7 mouse cellular contexts compared by ENCODE assay signal in the genomic region with DNA sequence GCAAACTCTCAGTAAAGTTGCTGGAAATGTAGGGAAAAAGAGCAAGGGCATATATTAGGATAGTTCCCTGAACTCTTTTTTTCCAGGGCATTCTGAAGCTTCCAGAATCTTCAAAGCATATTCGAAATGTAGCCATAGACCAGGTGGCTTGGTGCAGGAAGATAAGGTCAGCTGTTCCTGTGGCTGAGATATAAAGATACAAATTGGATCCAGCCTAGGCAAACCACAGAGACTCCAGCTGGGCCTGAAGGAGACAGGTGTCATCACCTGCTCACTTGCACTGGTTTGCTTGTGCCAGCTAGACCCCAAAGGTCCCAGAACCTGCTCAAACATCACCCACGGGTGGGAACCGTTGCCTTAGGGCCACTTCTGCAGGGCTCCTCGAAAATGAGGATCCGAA. TPM values are rescaled to one million over a fixed set of nuclear protein-coding genes. Genes with fewer than 3 reads are reported as not detected.
A peak's percentile ranks its signal among the peaks of the same experiment; 100 is the strongest.
DNase-seq lines count a peak whose midpoint lies in the region; ATAC-seq and TF ChIP-seq lines count a peak whose summit lies in the region.

No protein-coding gene starts in this region.

- H3K9ac ChIP-seq in forebrain, embryonic 13.5 days = no peak overlapping the region
- H3K9ac ChIP-seq in intestine, embryonic 16.5 days (ENCODE audit: low read depth, low read length) = no peak overlapping the region
- H3K9ac ChIP-seq in neural tube, embryonic 13.5 days = no peak overlapping the region

- H3K4me2 ChIP-seq in forebrain, embryonic 13.5 days = peak overlapping the region; percentile 77; the same call in 1 of the 2 replicates
- peak overlapping the region; percentile 49; the same call in 1 of the 2 replicates for H3K4me2 ChIP-seq in intestine, embryonic 16.5 days (ENCODE audit: low read depth, low read length)
- 0 out of 2 replicates have a peak overlapping the region, but pooled peaks have one; percentile 69 for H3K4me2 ChIP-seq in neural tube, embryonic 13.5 days

- WGBS in forebrain, embryonic 13.5 days = 90% methylated on average over 5 of the region's 5 CpGs
- WGBS in intestine, embryonic 16.5 days = 84% methylated on average over 5 of the region's 5 CpGs
- WGBS in neural tube, embryonic 13.5 days = 77% methylated on average over 5 of the region's 5 CpGs

- 0 out of 2 replicates have a peak overlapping the region, but pooled peaks have one; percentile 21 for H3K27ac ChIP-seq in left cerebral cortex, adult 2 months
- no peak overlapping the region for H3K27ac ChIP-seq in forebrain, embryonic 13.5 days
- H3K27ac ChIP-seq in intestine, embryonic 16.5 days (ENCODE audit: low read length) = no peak overlapping the region
- H3K27ac ChIP-seq in neural tube, embryonic 13.5 days (replicated peaks) = no peak overlapping the region

- no peaks in the 10 kb centered on the region for H3K9me3 ChIP-seq in forebrain, embryonic 13.5 days (replicated peaks)
- H3K9me3 ChIP-seq in intestine, embryonic 16.5 days (ENCODE audit: control insufficient read depth, low read length) = no peaks in the 10 kb centered on the region
- H3K9me3 ChIP-seq in neural tube, embryonic 13.5 days = no peaks in the 10 kb centered on the region

- H3K36me3 ChIP-seq in forebrain, embryonic 13.5 days (ENCODE audit: poor library complexity, severe bottlenecking) = no peaks in the 10 kb centered on the region
- no peaks in the 10 kb centered on the region for H3K36me3 ChIP-seq in intestine, embryonic 16.5 days (ENCODE audit: control insufficient read depth, insufficient read depth, low read length)
- no peaks in the 10 kb centered on the region for H3K36me3 ChIP-seq in neural tube, embryonic 13.5 days

- no peak for TF ChIP-seq CTCF in left cerebral cortex, adult 2 months (IDR thresholded peaks at IDR 0.05)

- peaks cover 7% of the 10 kb centered on the region for H3K4me1 ChIP-seq in forebrain, embryonic 13.5 days
- peaks cover 5% of the 10 kb centered on the region; the same call in 1 of the 2 replicates for H3K4me1 ChIP-seq in intestine, embryonic 16.5 days (ENCODE audit: control insufficient read depth, insufficient read depth, low read length)
- H3K4me1 ChIP-seq in neural tube, embryonic 13.5 days (replicated peaks) = peaks cover 7% of the 10 kb centered on the region

- DNase-seq in left cerebral cortex, adult 2 months (ENCODE audit: extremely low spot score in 1 of 2, low spot score in 2 of 2) = no peak
- no peak for DNase-seq in left cerebral cortex, adult 18-20 months (ENCODE audit: low spot score in 2 of 2)
- DNase-seq in adipocyte (ENCODE audit: low spot score) = no peak
- DNase-seq in lung, postnatal 14 days = no peak

- peak; percentile 2 for ATAC-seq in forebrain, embryonic 13.5 days
- ATAC-seq in intestine, embryonic 16.5 days = peak; percentile 12; the same call in 1 of the 2 replicates
- ATAC-seq in neural tube, embryonic 13.5 days (ENCODE audit: low read depth) = peak; percentile 10

- intact Hi-C loops in left cerebral cortex, adult 2 months (cut with DNase I) = loop anchor here (5.0 kb wide), 2 partner anchors 54 to 136 kb away; a partner anchor contains a TSS

- peaks cover 4% of the 10 kb centered on the region; the same call in 1 of the 2 replicates for H3K27me3 ChIP-seq in forebrain, embryonic 13.5 days
- no peaks in the 10 kb centered on the region for H3K27me3 ChIP-seq in intestine, embryonic 16.5 days (replicated peaks; ENCODE audit: control insufficient read depth, insufficient read depth, low read length)
- peaks cover 19% of the 10 kb centered on the region for H3K27me3 ChIP-seq in neural tube, embryonic 13.5 days

- peak overlapping the region; percentile 89 for H3K4me3 ChIP-seq in left cerebral cortex, adult 2 months
- no peak overlapping the region for H3K4me3 ChIP-seq in forebrain, embryonic 13.5 days
- H3K4me3 ChIP-seq in intestine, embryonic 16.5 days (ENCODE audit: low read length) = peak overlapping the region; percentile 85; the same call in 1 of the 2 replicates
- peak overlapping the region; percentile 58; the same call in 1 of the 2 replicates for H3K4me3 ChIP-seq in neural tube, embryonic 13.5 days

RNA-seq across cellular contexts. Expression of a gene that starts 0.5 kb away (rescaled TPM):
- 10 to 100 TPM; 33.1 to 35.3 TPM for total RNA-seq in left cerebral cortex, adult 2 months (2021)
- 10 to 100 TPM; 36.0 to 39.0 TPM for total RNA-seq in left cerebral cortex, adult 18-20 months (2021)
- polyA plus RNA-seq in forebrain, embryonic 13.5 days (2015; fragmentation: Nextera tagmentation; extraction: Ambion mirVana) = 25.3 and 26.4 TPM in 2 replicates
- polyA plus RNA-seq in intestine, embryonic 16.5 days (2015; fragmentation: Nextera tagmentation; extraction: Ambion mirVana) = 6.7 and 7.3 TPM in 2 replicates
- 29.2 and 32.5 TPM in 2 replicates for polyA plus RNA-seq in neural tube, embryonic 13.5 days (2015; fragmentation: Nextera tagmentation; extraction: Ambion mirVana)
